Mouse (Mus musculus) neural tube, embryonic 12.5 days (tissue): ENCODE data around the gene Arhgef38. TPM values are rescaled to one million over a fixed set of nuclear protein-coding genes. Genes with fewer than 3 reads are reported as not detected.

Experiments
- ATAC-seq: fragments of 200-750 bp; cut with Nextera tagmentation; 2 replicates; pipeline ENCODE4 v1.8.0; 2017; ENCODE audit warnings: low read depth, mild to moderate bottlenecking, moderate TSS enrichment, moderate library complexity; ENCODE audit not compliant: low FRiP score
- H3K27ac ChIP-seq: fragments of 300-500 bp; sonication (generic); 2 replicates; pipeline ENCODE4 v1.5.1; 2016
- H3K27me3 ChIP-seq: fragments of 300-500 bp; sonication (generic); replicated peaks from 2 replicates; pipeline ENCODE4 v1.6.1; 2016; ENCODE audit warnings: mild to moderate bottlenecking
- H3K36me3 ChIP-seq: fragments of 300-500 bp; sonication (generic); 2 replicates; pipeline ENCODE4 v1.6.1; 2016; ENCODE audit warnings: mild to moderate bottlenecking
- H3K4me1 ChIP-seq: fragments of 300-500 bp; sonication (generic); 2 replicates; pipeline ENCODE4 v1.6.1; 2016
- H3K4me2 ChIP-seq: fragments of 300-500 bp; sonication (generic); replicated peaks from 2 replicates; pipeline ENCODE4 v1.6.1; 2016; ENCODE audit warnings: mild to moderate bottlenecking
- H3K4me3 ChIP-seq: fragments of 300-500 bp; sonication (generic); 2 replicates; pipeline ENCODE4 v1.5.1; 2016
- H3K9ac ChIP-seq: fragments of 300-500 bp; sonication (generic); 2 replicates; pipeline ENCODE4 v1.6.1; 2016; ENCODE audit warnings: mild to moderate bottlenecking
- H3K9me3 ChIP-seq: fragments of 300-500 bp; sonication (generic); 2 replicates; pipeline ENCODE4 v1.6.1; 2016; ENCODE audit warnings: mild to moderate bottlenecking
- WGBS: fragments of 180-500 bp; shearing (Covaris S2); methylation state at CpG from one replicate; pipeline ENCODE4 v1.1.7; 2016; 5-methylcytosine and 5-hydroxymethylcytosine counted together
- polyA plus RNA-seq: library from polyadenylated mRNA; unstranded; fragments of >200 nt; fragmentation: Nextera tagmentation; extraction: Ambion mirVana; gene quantifications from 2 replicates; pipeline ENCODE4 v1.2.1, GENCODE M21; 2016

The Arhgef38 gene
- polyA plus RNA-seq, 1 experiment from 2014 or later, result not detected

DNA sequence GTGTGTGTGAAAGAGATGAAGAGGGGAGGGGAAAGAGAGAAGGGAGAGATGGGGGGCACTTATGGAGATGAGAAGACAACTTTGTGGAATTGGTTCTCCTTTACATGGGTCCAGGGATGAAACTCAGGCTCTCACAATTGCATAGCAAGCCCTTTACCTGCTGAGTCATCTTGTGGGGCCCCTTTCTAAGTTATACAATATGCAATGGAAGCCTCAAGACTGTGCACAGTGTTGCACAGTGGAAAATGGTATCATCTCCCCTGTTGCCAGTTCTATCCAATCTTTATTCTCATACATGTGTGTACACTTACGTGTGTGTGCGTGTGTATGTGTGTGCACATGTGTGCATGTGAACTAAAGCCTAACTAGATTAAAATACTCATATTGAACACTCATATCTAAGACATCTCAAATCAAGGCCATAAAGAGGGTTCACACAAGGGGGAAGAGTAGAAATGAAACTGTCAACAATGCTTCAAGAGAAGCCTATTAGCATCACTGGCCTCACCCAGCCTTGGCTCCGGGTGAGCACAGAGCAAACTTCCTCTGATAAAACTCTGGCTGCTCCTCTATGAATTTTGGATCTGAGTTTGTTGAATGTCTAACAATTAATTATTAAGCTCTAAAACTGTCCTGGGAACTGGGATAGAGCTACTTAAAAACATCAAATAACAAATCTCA lies 21.2 kb downstream of the Arhgef38 start:
- Histone ChIP-seq H3K4me3 (no peak overlapping the region), H3K27ac (no peak overlapping the region), H3K4me2 (no peak overlapping the region), H3K27me3 (no peaks in the 10 kb centered on the region), H3K36me3 (no peaks in the 10 kb centered on the region), H3K9ac (no peak overlapping the region), H3K4me1 (no peaks in the 10 kb centered on the region), H3K9me3 (no peaks in the 10 kb centered on the region)
- no peak for ATAC-seq
- WGBS, result 92% methylated on average over 3 of the region's 3 CpGs

DNA sequence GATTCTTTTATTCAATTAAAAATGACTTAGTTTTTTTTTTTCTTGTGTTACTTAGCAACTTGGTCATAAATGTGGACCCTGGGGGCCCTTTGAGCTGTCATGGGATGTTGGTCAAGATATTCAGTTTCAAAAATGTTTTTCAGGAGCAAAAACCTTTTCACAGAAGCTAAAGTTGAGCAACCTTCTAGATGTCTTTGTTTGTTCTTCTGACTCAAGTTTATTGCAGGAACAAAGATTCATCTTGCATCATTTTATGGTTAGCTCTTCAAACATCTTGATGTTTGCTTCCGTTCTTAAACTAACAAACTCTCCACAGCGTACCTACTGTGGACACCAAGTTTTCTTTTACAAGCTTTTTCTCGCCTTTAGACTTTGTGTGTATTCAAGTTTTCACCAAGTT lies 23.4 kb downstream of the Arhgef38 start:
- Histone ChIP-seq H3K4me1 (no peaks in the 10 kb centered on the region), H3K9ac (no peak overlapping the region), H3K9me3 (no peaks in the 10 kb centered on the region), H3K4me2 (no peak overlapping the region), H3K27ac (no peak overlapping the region), H3K36me3 (no peaks in the 10 kb centered on the region), H3K4me3 (no peak overlapping the region), H3K27me3 (no peaks in the 10 kb centered on the region)
- ATAC-seq, result no peak
- WGBS, result 89% methylated on average over 3 of the region's 3 CpGs

DNA sequence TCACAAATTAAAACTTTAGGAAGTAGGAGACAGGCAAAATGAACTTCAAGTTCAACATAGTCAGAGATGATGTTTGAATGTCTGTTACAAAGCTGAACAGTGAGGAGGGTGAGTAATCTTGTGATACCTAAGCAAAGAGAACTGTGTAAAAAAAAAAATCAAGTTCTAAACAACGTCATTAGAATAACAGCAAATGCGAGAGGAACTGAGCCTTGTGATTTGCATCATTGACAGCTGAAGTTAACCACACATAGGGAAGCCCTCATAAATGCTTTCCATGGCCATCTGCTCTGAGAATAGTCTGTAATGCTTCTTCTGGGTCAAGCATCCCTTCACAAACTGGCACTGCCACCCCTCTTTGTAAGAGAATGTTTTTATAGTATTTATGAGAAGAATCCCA lies 31.0 kb downstream of the Arhgef38 start:
- no peak overlapping the region for H3K4me3 ChIP-seq
- H3K27me3 ChIP-seq, result no peaks in the 10 kb centered on the region
- H3K27ac ChIP-seq, result no peak overlapping the region
- no peak for ATAC-seq
- no peak overlapping the region for H3K4me2 ChIP-seq
- 80% methylated on average over 2 of the region's 2 CpGs for WGBS
- H3K9ac ChIP-seq, result no peak overlapping the region
- no peaks in the 10 kb centered on the region for H3K36me3 ChIP-seq
- H3K9me3 ChIP-seq, result no peaks in the 10 kb centered on the region
- H3K4me1 ChIP-seq, result no peaks in the 10 kb centered on the region

DNA sequence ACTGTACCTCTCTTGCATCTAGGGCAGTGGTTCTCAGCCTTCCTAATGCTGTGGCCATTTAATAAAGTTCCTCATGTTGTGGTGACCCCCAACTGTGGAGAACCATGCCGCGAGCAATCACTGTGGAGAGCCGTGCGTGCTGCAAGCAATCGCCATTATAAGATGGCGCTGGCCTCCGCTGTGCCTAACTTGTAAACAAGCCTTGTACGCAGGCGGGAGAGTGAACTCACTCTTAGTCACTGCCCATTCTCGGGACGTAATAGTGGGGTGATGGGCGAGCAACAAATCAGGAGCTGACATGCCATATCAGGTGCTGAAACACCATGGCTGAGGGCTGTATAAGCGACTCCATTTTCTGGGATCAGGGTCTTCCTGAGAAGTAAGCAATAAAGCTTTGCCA lies 32.6 kb downstream of the Arhgef38 start:
- no peak for ATAC-seq
- H3K36me3 ChIP-seq, result no peaks in the 10 kb centered on the region
- no peaks in the 10 kb centered on the region for H3K9me3 ChIP-seq
- no peaks in the 10 kb centered on the region for H3K27me3 ChIP-seq
- H3K4me3 ChIP-seq, result no peak overlapping the region
- no peak overlapping the region for H3K4me2 ChIP-seq
- H3K9ac ChIP-seq, result no peak overlapping the region
- H3K4me1 ChIP-seq, result no peaks in the 10 kb centered on the region
- 97% methylated on average over 13 of the region's 13 CpGs for WGBS
- H3K27ac ChIP-seq, result no peak overlapping the region

DNA sequence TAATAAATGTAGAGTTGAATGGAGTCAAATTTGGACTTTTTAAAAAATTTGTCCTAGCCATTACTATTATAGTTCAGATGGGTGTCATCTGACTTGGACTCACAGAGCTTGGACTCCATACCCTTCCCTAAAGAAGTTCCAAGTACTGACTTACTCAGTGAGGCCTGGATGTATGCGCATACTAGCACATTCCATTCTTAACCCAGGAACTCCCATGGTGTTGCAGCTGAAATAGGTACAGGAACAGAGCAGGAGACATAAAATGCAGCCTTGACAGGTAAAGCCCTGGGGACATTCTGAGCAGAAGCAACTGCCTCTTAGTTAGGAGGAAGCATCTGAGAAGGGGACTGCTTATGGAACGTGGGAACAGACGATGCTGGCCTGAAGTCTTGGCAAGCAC lies 45.8 kb downstream of the Arhgef38 start:
- no peaks in the 10 kb centered on the region for H3K27me3 ChIP-seq
- no peaks in the 10 kb centered on the region for H3K4me1 ChIP-seq
- H3K4me2 ChIP-seq, result no peak overlapping the region
- WGBS, result 86% methylated on average over 3 of the region's 3 CpGs
- no peak overlapping the region for H3K27ac ChIP-seq
- no peak for ATAC-seq
- H3K9ac ChIP-seq, result no peak overlapping the region
- H3K9me3 ChIP-seq, result no peaks in the 10 kb centered on the region
- no peaks in the 10 kb centered on the region for H3K36me3 ChIP-seq
- no peak overlapping the region for H3K4me3 ChIP-seq

DNA sequence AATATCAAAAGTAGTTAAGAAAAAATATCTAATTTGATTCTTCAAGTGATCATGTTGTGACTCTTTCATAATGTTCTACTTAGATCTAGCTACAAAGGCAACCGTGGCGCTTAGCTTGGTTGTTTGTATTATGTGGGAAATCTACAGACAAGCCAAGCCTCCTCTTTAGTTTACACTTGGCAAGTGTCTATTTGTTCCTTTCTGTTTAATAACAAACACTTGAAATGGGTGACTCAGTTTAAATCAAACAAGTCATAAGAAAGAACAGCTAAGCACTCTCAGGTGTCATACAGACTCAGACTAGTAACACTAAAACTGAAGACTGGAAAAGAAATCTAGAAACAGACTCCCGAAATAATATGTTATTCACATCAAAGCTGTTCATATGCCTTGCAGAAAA lies 47.2 kb downstream of the Arhgef38 start:
- H3K36me3 ChIP-seq, result no peaks in the 10 kb centered on the region
- H3K27me3 ChIP-seq, result no peaks in the 10 kb centered on the region
- no peaks in the 10 kb centered on the region for H3K9me3 ChIP-seq
- no peak overlapping the region for H3K27ac ChIP-seq
- H3K4me2 ChIP-seq, result no peak overlapping the region
- no peak for ATAC-seq
- no peak overlapping the region for H3K9ac ChIP-seq
- 92% methylated on average over 3 of the region's 3 CpGs for WGBS
- H3K4me1 ChIP-seq, result no peaks in the 10 kb centered on the region
- H3K4me3 ChIP-seq, result no peak overlapping the region

DNA sequence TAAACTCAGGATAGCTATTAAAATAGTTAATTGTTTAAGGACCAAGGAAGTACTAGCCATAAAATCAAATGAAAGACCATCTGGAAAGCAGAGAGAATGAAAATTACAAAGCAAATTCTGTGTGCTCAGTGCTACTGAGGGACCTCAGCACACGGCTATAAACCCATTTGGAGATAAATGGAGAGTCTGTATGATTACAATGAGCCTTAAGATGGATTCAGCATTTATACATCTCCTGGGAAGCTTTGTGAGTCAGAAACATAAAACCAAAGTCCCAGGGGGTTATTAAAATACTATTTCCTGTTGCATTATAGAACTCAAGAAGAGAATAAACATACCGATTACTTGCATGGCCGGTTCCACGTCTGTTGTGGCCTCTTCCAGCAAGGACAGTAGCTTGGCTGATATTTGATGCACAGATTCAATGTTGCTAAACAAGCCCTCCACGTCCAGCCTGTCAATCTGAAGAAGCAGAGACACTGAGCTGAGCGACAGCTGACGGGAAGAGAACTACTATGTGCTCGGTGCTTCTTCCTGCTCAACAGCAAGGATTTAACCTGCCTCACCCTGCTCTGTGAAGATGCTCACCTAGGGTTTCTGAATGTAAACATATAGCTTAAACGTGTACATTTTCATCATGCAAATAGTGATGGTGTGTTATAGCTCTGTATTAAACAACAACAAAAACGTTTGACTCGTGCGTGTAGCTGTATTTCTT lies 58.6 kb downstream of the Arhgef38 start:
- Histone ChIP-seq H3K9me3 (no peaks in the 10 kb centered on the region), H3K36me3 (no peaks in the 10 kb centered on the region), H3K4me2 (no peak overlapping the region), H3K9ac (no peak overlapping the region), H3K27ac (no peak overlapping the region), H3K27me3 (no peaks in the 10 kb centered on the region), H3K4me1 (no peaks in the 10 kb centered on the region), H3K4me3 (no peak overlapping the region)
- peak; percentile 63; the same call in 1 of the 2 replicates for ATAC-seq
- WGBS, result 65% methylated on average over 12 of the region's 12 CpGs

DNA sequence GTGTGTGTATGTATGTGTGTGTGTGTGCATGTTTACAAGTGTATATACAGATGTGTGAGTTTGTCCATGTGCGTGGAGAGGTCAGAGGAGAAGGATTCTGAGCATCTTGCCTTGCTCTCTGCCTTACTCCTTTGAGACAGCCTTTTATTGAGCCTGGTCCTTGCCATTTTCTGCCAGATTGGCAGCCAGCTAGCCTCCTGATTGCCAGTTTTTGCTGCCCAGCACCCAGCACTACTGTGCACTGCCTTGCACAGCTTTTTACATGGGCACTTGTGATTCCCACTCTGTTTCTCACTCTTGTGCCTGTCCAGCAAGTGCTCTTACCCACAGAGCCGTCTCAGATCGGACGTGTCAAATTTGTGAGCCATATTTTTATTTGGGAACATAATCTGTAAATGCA lies 62.5 kb downstream of the Arhgef38 start:
- H3K9ac ChIP-seq, result no peak overlapping the region
- H3K4me3 ChIP-seq, result no peak overlapping the region
- 90% methylated on average over 4 of the region's 4 CpGs for WGBS
- no peaks in the 10 kb centered on the region for H3K36me3 ChIP-seq
- no peaks in the 10 kb centered on the region for H3K27me3 ChIP-seq
- ATAC-seq, result no peak
- H3K9me3 ChIP-seq, result no peaks in the 10 kb centered on the region
- H3K27ac ChIP-seq, result no peak overlapping the region
- no peaks in the 10 kb centered on the region for H3K4me1 ChIP-seq
- no peak overlapping the region for H3K4me2 ChIP-seq

DNA sequence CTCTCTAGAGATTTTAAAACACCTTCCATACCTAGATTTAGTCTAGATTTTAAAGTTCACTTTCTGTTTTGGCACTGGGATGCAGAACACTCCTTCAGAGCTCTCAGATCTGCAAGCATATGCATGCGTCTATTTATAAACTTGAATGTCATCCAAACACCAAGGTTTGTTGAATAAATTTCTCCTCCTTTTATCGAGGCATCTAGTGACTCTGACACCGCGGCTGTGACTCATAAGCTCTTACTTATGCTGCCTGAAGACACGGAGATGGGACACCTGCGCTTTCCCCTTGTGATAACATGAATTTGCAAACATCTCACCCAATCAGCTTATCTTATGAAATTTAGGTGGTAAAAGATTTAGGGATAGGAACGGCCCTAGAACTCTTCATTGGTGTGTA lies 65.0 kb downstream of the Arhgef38 start:
- no peak overlapping the region for H3K27ac ChIP-seq
- H3K36me3 ChIP-seq, result no peaks in the 10 kb centered on the region
- WGBS, result 93% methylated on average over 7 of the region's 7 CpGs
- no peak overlapping the region for H3K4me3 ChIP-seq
- no peaks in the 10 kb centered on the region for H3K9me3 ChIP-seq
- no peaks in the 10 kb centered on the region for H3K4me1 ChIP-seq
- no peak overlapping the region for H3K4me2 ChIP-seq
- no peak overlapping the region for H3K9ac ChIP-seq
- ATAC-seq, result no peak
- H3K27me3 ChIP-seq, result no peaks in the 10 kb centered on the region

DNA sequence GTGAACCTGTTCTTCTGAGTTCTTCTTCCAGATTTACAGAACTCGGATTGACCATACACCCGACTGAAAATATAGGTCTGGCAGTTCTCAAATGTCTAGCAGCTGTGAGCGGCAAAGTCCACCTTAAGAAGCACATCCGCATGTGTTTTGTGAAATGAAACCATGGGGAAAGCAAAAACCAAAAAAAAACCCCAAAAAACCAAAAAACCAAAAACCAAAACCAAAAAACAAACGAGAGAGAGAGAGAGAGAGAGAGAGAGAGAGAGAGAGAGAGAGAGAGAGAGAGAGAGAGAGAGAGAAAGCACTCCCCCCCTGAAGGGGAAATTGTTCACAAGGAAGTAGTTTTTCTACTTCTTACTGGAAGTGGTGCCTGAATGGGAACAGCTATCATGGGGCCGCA lies 67.2 kb downstream of the Arhgef38 start:
- Histone ChIP-seq H3K9me3 (no peaks in the 10 kb centered on the region), H3K4me2 (no peak overlapping the region), H3K4me1 (no peaks in the 10 kb centered on the region), H3K27ac (no peak overlapping the region), H3K4me3 (no peak overlapping the region), H3K36me3 (no peaks in the 10 kb centered on the region), H3K9ac (no peak overlapping the region), H3K27me3 (no peaks in the 10 kb centered on the region)
- no peak for ATAC-seq
- WGBS, result 85% methylated on average over 6 of the region's 6 CpGs

DNA sequence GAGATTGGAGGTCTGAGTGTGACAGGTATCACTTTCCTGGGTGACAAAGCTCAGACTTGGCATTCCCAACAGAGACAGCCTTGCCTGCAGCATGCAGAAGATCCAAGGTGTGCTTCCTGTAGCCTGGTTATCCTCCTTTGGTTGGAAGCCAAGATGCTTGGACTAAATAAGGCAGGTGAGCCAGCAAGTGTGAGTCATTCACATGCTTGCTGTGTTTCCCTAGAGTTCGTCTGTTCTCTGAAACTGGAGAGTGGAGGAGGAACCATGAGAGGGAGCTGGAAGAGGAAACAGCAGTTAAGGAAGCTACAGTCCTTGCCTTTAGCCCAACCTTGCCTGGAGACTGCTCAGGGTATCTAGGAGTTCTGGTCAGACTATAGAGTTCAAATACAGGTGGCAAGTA lies 69.6 kb downstream of the Arhgef38 start:
- no peaks in the 10 kb centered on the region for H3K4me1 ChIP-seq
- H3K9me3 ChIP-seq, result no peaks in the 10 kb centered on the region
- 59% methylated on average over 1 of the region's 1 CpGs for WGBS
- no peak overlapping the region for H3K4me3 ChIP-seq
- no peaks in the 10 kb centered on the region for H3K36me3 ChIP-seq
- no peak overlapping the region for H3K9ac ChIP-seq
- no peak overlapping the region for H3K27ac ChIP-seq
- no peak overlapping the region for H3K4me2 ChIP-seq
- no peak for ATAC-seq
- no peaks in the 10 kb centered on the region for H3K27me3 ChIP-seq

DNA sequence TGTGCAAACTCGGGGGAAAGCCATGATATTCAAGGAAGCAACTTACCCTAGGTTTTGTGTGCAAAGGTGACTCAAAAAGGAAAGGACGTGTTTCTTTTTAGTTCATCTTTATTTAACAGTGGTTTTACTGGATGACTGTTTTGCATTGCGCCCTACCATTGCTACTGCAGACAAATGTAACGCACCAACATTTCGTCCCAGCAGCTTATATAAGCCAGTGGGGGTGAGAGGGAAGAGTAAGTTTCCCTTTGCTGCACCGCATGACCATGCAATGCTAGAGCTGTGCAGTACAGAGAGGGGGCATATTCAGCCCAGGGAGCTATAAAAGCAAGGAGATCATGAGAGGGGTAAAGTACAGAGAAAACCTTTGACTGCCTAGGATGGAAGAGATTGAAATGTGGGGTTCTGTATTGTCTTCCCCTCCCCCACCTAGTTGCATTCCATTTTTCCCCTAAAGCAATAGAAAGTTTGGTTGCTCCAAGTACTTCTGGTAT lies 70.8 kb downstream of the Arhgef38 start:
- Histone ChIP-seq H3K4me2 (no peak overlapping the region), H3K9me3 (no peaks in the 10 kb centered on the region), H3K9ac (no peak overlapping the region), H3K27me3 (no peaks in the 10 kb centered on the region), H3K27ac (no peak overlapping the region), H3K4me3 (no peak overlapping the region), H3K4me1 (no peaks in the 10 kb centered on the region), H3K36me3 (no peaks in the 10 kb centered on the region)
- no peak for ATAC-seq
- 88% methylated on average over 6 of the region's 6 CpGs for WGBS

DNA sequence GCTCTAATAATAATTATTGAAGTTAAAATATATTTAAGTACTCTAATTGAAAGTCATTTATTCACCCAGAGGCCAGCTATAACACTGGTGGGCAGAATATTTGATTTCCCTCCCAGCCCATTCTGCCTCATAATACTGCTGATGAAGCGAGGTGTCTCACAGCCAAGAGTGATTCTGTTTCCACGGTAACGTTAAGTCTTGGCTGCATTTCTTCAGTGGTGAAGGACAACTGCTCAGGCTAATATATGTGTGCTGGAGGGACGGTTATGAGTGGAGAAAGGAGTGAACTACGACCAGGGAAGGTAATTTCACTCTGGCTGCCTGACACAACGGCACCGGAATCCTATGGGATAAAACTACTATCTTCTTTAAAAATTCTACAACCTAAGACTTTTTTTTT lies 71.6 kb downstream of the Arhgef38 start:
- WGBS, result 65% methylated on average over 7 of the region's 7 CpGs
- ATAC-seq, result peak; percentile 66
- no peaks in the 10 kb centered on the region for H3K36me3 ChIP-seq
- no peaks in the 10 kb centered on the region for H3K4me1 ChIP-seq
- no peak overlapping the region for H3K4me2 ChIP-seq
- no peak overlapping the region for H3K9ac ChIP-seq
- no peak overlapping the region for H3K27ac ChIP-seq
- H3K4me3 ChIP-seq, result no peak overlapping the region
- H3K9me3 ChIP-seq, result no peaks in the 10 kb centered on the region
- H3K27me3 ChIP-seq, result no peaks in the 10 kb centered on the region
